Mouse (Mus musculus) heart, embryonic 16.5 days (tissue): ENCODE results near the gene Pdzd3. TPM values are rescaled to one million over a fixed set of nuclear protein-coding genes. Genes with fewer than 3 reads are reported as not detected.

Experiments
- ATAC-seq: fragments of 200-750 bp; cut with Nextera tagmentation; replicated peaks from 2 replicates; pipeline ENCODE4 v1.8.0; 2017; ENCODE audit warnings: moderate number of reproducible peaks; ENCODE audit not compliant: insufficient read depth, low FRiP score; ENCODE audit errors: extremely low read depth
- H3K27ac ChIP-seq: fragments of 300-500 bp; sonication (generic); 2 replicates; pipeline ENCODE4 v1.5.1; 2014; ENCODE audit warnings: mild to moderate bottlenecking, low read length, control low read depth, moderate library complexity
- H3K27me3 ChIP-seq: fragments of 300-500 bp; sonication (generic); 2 replicates; pipeline ENCODE4 v1.6.1; 2014; ENCODE audit warnings: low read length, mixed read lengths; ENCODE audit not compliant: control insufficient read depth, insufficient read depth
- H3K36me3 ChIP-seq: fragments of 300-500 bp; sonication (generic); 2 replicates; pipeline ENCODE4 v1.6.1; 2014; ENCODE audit not compliant: control insufficient read depth, insufficient read depth
- H3K4me1 ChIP-seq: fragments of 300-500 bp; sonication (generic); 2 replicates; pipeline ENCODE4 v1.6.1; 2014; ENCODE audit warnings: low read length, mixed read lengths; ENCODE audit not compliant: control insufficient read depth, insufficient read depth
- H3K4me2 ChIP-seq: fragments of 300-500 bp; sonication (generic); 2 replicates; pipeline ENCODE4 v1.6.1; 2014; ENCODE audit warnings: low read depth, mild to moderate bottlenecking, control low read depth, low read length
- H3K4me3 ChIP-seq: fragments of 300-500 bp; sonication (generic); 2 replicates; pipeline ENCODE4 v1.5.1; 2014; ENCODE audit warnings: mild to moderate bottlenecking, control low read depth, low read length
- H3K9ac ChIP-seq: fragments of 300-500 bp; sonication (generic); 2 replicates; pipeline ENCODE4 v1.6.1; 2014; ENCODE audit warnings: low read length, control low read depth
- H3K9me3 ChIP-seq: fragments of 300-500 bp; sonication (generic); replicated peaks from 2 replicates; pipeline ENCODE4 v1.6.1; 2016; ENCODE audit warnings: low read length; ENCODE audit not compliant: control insufficient read depth
- WGBS: fragments of 180-500 bp; shearing (Covaris S2); extraction: QIAGEN DNeasy Blood & Tissue Kit; methylation state at CpG from one replicate; pipeline ENCODE4 v1.1.7; 2014; 5-methylcytosine and 5-hydroxymethylcytosine counted together
- polyA plus RNA-seq: library from polyadenylated mRNA; unstranded; fragments of >200 nt; fragmentation: Nextera tagmentation; extraction: Ambion mirVana; gene quantifications from 2 replicates; pipeline ENCODE4 v1.2.1, GENCODE M21; 2015

Pdzd3 gene
- polyA plus RNA-seq, 1 experiment from 2014 or later: 0.07 TPM

- Histone ChIP-seq H3K4me3 (no peak overlapping the region), H3K4me1 (peaks cover 11% of the 10 kb centered on the region; the same call in 1 of the 2 replicates), H3K27me3 (peaks cover 4% of the 10 kb centered on the region; the same call in 1 of the 2 replicates), H3K9me3 (no peaks in the 10 kb centered on the region), H3K36me3 (no peaks in the 10 kb centered on the region), H3K27ac (no peak overlapping the region), H3K4me2 (no peak overlapping the region), H3K9ac (no peak overlapping the region)
- ATAC-seq: no peak
- WGBS: 36% methylated on average over 5 of the region's 5 CpGs
These were observed 31.9 kb upstream of the Pdzd3 start for GRCm38 (mm10) chr9:44283183-44283582.

- 84% methylated on average over 4 of the region's 4 CpGs for WGBS
- H3K9ac ChIP-seq: no peak overlapping the region
- H3K36me3 ChIP-seq: no peaks in the 10 kb centered on the region
- H3K4me3 ChIP-seq: no peak overlapping the region
- H3K27ac ChIP-seq: no peak overlapping the region
- no peaks in the 10 kb centered on the region for H3K27me3 ChIP-seq
- no peak for ATAC-seq
- H3K4me2 ChIP-seq: no peak overlapping the region
- peaks cover 4% of the 10 kb centered on the region; the same call in 1 of the 2 replicates for H3K9me3 ChIP-seq
- H3K4me1 ChIP-seq: peaks cover 9% of the 10 kb centered on the region
These were observed 18.7 kb upstream of the Pdzd3 start for GRCm38 (mm10) chr9:44269973-44270372.

GRCm38 (mm10) chr9:44269077-44269476 lies 17.8 kb upstream of the Pdzd3 start:
- no peak overlapping the region for H3K4me3 ChIP-seq
- no peaks in the 10 kb centered on the region for H3K27me3 ChIP-seq
- ATAC-seq: no peak
- no peak overlapping the region for H3K9ac ChIP-seq
- 80% methylated on average over 3 of the region's 3 CpGs for WGBS
- H3K4me2 ChIP-seq: no peak overlapping the region
- no peaks in the 10 kb centered on the region for H3K36me3 ChIP-seq
- H3K4me1 ChIP-seq: peaks cover 9% of the 10 kb centered on the region
- no peak overlapping the region for H3K27ac ChIP-seq
- H3K9me3 ChIP-seq: peaks cover 4% of the 10 kb centered on the region; the same call in 1 of the 2 replicates

- Histone ChIP-seq H3K27me3 (no peaks in the 10 kb centered on the region), H3K9ac (peak within 1 kb of the TSS; percentile 98), H3K4me3 (peak within 1 kb of the TSS; percentile 70), H3K36me3 (no peaks in the 10 kb centered on the region), H3K4me1 (peaks cover 9% of the 10 kb centered on the region), H3K27ac (peak within 1 kb of the TSS; percentile 87), H3K9me3 (peaks cover 4% of the 10 kb centered on the region; the same call in 1 of the 2 replicates), H3K4me2 (peak within 1 kb of the TSS; percentile 94)
- 65% methylated on average over 6 of the region's 6 CpGs for WGBS
- no peak for ATAC-seq
These were observed 17.2 kb upstream of the Pdzd3 start, which contains the start of gene Nlrx1 for GRCm38 (mm10) chr9:44268432-44268831. Nlrx1 (minus strand) TSS chr9:44268599.

GRCm38 (mm10) chr9:44268027-44268360 lies 16.7 kb upstream of the Pdzd3 start:
- WGBS: 5% methylated on average over 28 of the region's 28 CpGs
- peaks cover 9% of the 10 kb centered on the region for H3K4me1 ChIP-seq
- ATAC-seq: peak; percentile 90
- H3K4me3 ChIP-seq: peak overlapping the region; percentile 70
- peak overlapping the region; percentile 87 for H3K27ac ChIP-seq
- H3K27me3 ChIP-seq: no peaks in the 10 kb centered on the region
- peak overlapping the region; percentile 98 for H3K9ac ChIP-seq
- H3K9me3 ChIP-seq: peaks cover 4% of the 10 kb centered on the region; the same call in 1 of the 2 replicates
- no peaks in the 10 kb centered on the region for H3K36me3 ChIP-seq
- H3K4me2 ChIP-seq: peak overlapping the region; percentile 94

GRCm38 (mm10) chr9:44267319-44268026 lies 16.2 kb upstream of the Pdzd3 start:
- Histone ChIP-seq H3K27ac (peak overlapping the region; percentile 87), H3K4me3 (peak overlapping the region; percentile 70), H3K36me3 (no peaks in the 10 kb centered on the region), H3K27me3 (no peaks in the 10 kb centered on the region), H3K9me3 (peaks cover 4% of the 10 kb centered on the region; the same call in 1 of the 2 replicates), H3K4me2 (peak overlapping the region; percentile 94), H3K9ac (peak overlapping the region; percentile 98), H3K4me1 (peaks cover 9% of the 10 kb centered on the region)
- WGBS: 8% methylated on average over 23 of the region's 23 CpGs
- peak; percentile 34; the same call in 1 of the 2 replicates for ATAC-seq

- H3K9me3 ChIP-seq: peaks cover 4% of the 10 kb centered on the region; the same call in 1 of the 2 replicates
- 64% methylated on average over 8 of the region's 8 CpGs for WGBS
- no peaks in the 10 kb centered on the region for H3K27me3 ChIP-seq
- H3K4me1 ChIP-seq: peaks cover 9% of the 10 kb centered on the region
- H3K9ac ChIP-seq: peak overlapping the region; percentile 98
- H3K36me3 ChIP-seq: no peaks in the 10 kb centered on the region
- H3K27ac ChIP-seq: peak overlapping the region; percentile 87
- H3K4me3 ChIP-seq: no peak overlapping the region
- ATAC-seq: no peak
- peak overlapping the region; percentile 94 for H3K4me2 ChIP-seq
These were observed 15.4 kb upstream of the Pdzd3 start for GRCm38 (mm10) chr9:44266478-44267226.

- H3K4me3 ChIP-seq: no peak overlapping the region
These were observed 10.1 kb upstream of the Pdzd3 start for GRCm38 (mm10) chr9:44261388-44261787.

GRCm38 (mm10) chr9:44259014-44259413 lies 7.7 kb upstream of the Pdzd3 start:
- no peak for ATAC-seq
- H3K36me3 ChIP-seq: no peaks in the 10 kb centered on the region
- no peak overlapping the region for H3K4me2 ChIP-seq
- no peak overlapping the region for H3K27ac ChIP-seq
- no peak overlapping the region for H3K4me3 ChIP-seq
- no peaks in the 10 kb centered on the region for H3K9me3 ChIP-seq
- no peak overlapping the region for H3K9ac ChIP-seq
- H3K27me3 ChIP-seq: no peaks in the 10 kb centered on the region
- H3K4me1 ChIP-seq: no peaks in the 10 kb centered on the region; the same call in 1 of the 2 replicates
- WGBS: 75% methylated on average over 10 of the region's 10 CpGs

More at GRCm38 (mm10) chr9:44261388-44261787, 10.1 kb upstream of the Pdzd3 start:
- WGBS: 83% methylated on average over 14 of the region's 14 CpGs
- Histone ChIP-seq H3K27me3 (no peaks in the 10 kb centered on the region), H3K9me3 (no peaks in the 10 kb centered on the region), H3K4me2 (no peak overlapping the region), H3K27ac (no peak overlapping the region), H3K36me3 (no peaks in the 10 kb centered on the region), H3K9ac (no peak overlapping the region), H3K4me1 (no peaks in the 10 kb centered on the region; the same call in 1 of the 2 replicates)
- no peak for ATAC-seq
